Mouse (Mus musculus) MEL (cell line): ENCODE results near the gene Btg2.

Experiments used
- CHD2 ChIP-seq: IDR thresholded peaks from 2 replicates; pipeline ENCODE4 v1.6.1; 2011; ENCODE audit warnings: low read length, improper control_type of control experiment
- GABPA ChIP-seq: IDR thresholded peaks from 2 replicates; pipeline ENCODE4 v1.6.1; 2012; ENCODE audit warnings: low read depth, mild to moderate bottlenecking, inconsistent platforms, low read length, improper control_type of control experiment, moderate library complexity
- GATA1 ChIP-seq: IDR thresholded peaks from 2 replicates; pipeline ENCODE4 v1.6.1; 2011; ENCODE audit warnings: low read depth, low read length, improper control_type of control experiment
- NELFE ChIP-seq: IDR thresholded peaks from 2 replicates; pipeline ENCODE4 v1.6.1; 2011; ENCODE audit warnings: low read depth, low read length, improper control_type of control experiment
- POLR2A ChIP-seq, 2 experiments: IDR thresholded peaks; 2 replicates each; pipeline ENCODE4 v1.6.1; 2011 to 2012; ENCODE audit warnings: low read length in 2 of 2, mild to moderate bottlenecking in 2 of 2, control low read depth in 1 of 2, improper control_type of control experiment in 1 of 2, low read depth in 1 of 2, moderate library complexity in 1 of 2; ENCODE audit not compliant: control insufficient read depth in 1 of 2, insufficient read depth in 1 of 2, poor library complexity in 1 of 2
- POLR2AphosphoS5 ChIP-seq: IDR thresholded peaks from 2 replicates; pipeline ENCODE4 v1.6.1; 2012; ENCODE audit warnings: low read depth, borderline replicate concordance, mild to moderate bottlenecking, inconsistent platforms, low read length, moderate library complexity, mixed read lengths
- RAD21 ChIP-seq: IDR thresholded peaks from 2 replicates; pipeline ENCODE4 v1.6.1; 2011; ENCODE audit warnings: mild to moderate bottlenecking, low read depth, low read length, improper control_type of control experiment
- RCOR1 ChIP-seq: IDR thresholded peaks from 2 replicates; pipeline ENCODE4 v1.6.1; 2012; ENCODE audit warnings: low read depth, mild to moderate bottlenecking, inconsistent platforms, low read length, improper control_type of control experiment
- TCF12 ChIP-seq: IDR thresholded peaks from 2 replicates; pipeline ENCODE4 v1.6.1; 2014; ENCODE audit warnings: low read depth, mild to moderate bottlenecking, inconsistent platforms, low read length, improper control_type of control experiment, moderate library complexity

GRCm38 (mm10) chr1:134060849-134061569 lies 17.9 kb downstream of the Btg2 start:
- TF ChIP-seq TCF12 (peak; percentile 52; the same call in 1 of the 2 replicates), CHD2 (no peak), NELFE (peak; percentile 41; the same call in 1 of the 2 replicates), RCOR1 (no peak), GATA1 (no peak), POLR2AphosphoS5 (no peak), GABPA (no peak), RAD21 (no peak), POLR2A (IDR thresholded peaks at IDR 0.05; ENCODE audit: control insufficient read depth in 1 of 2, insufficient read depth in 1 of 2, low read depth in 1 of 2, low read length in 2 of 2, poor library complexity in 1 of 2) (peak in 1 of 2 experiments; percentile 66; a peak in 2 of 4 replicates)
